Mouse (Mus musculus) embryonic facial prominence, embryonic 13.5 days (tissue): ENCODE measurements around the gene Gal3st4. TPM values are rescaled to one million over a fixed set of nuclear protein-coding genes. Genes with fewer than 3 reads are reported as not detected.

ENCODE experiments used
- polyA plus RNA-seq: library from polyadenylated mRNA; unstranded; fragments of >200 nt; fragmentation: Nextera tagmentation; extraction: Ambion mirVana; gene quantifications from 2 replicates; pipeline ENCODE4 v1.2.1, GENCODE M21; 2015

The Gal3st4 gene
- polyA plus RNA-seq, 1 experiment from 2014 or later: 3.7 TPM

Other genes starting within 250 kb of the Gal3st4 start
- gene Smok3c, start 219.6 kb downstream of the Gal3st4 start, polyA plus RNA-seq: not detected in 2 replicates
- 21.6 and 23.3 TPM in 2 replicates for gene Zkscan1, start 187.8 kb downstream of the Gal3st4 start, polyA plus RNA-seq
- gene Zscan21, start 155.9 kb downstream of the Gal3st4 start, polyA plus RNA-seq: 70.7 and 71.3 TPM in 2 replicates
- 24.0 and 24.4 TPM in 2 replicates for gene Zfp113, start 117.1 kb downstream of the Gal3st4 start, polyA plus RNA-seq
- gene Cops6, start 111.8 kb downstream of the Gal3st4 start, polyA plus RNA-seq: 308 and 342 TPM in 2 replicates
- gene Ap4m1, start 100.8 kb downstream of the Gal3st4 start, polyA plus RNA-seq: 35.7 and 37.5 TPM in 2 replicates
- 191 and 201 TPM in 2 replicates for gene Mcm7, start 100.4 kb downstream of the Gal3st4 start, polyA plus RNA-seq
- 94.2 and 101 TPM in 2 replicates for gene Taf6, start 85.4 kb downstream of the Gal3st4 start, polyA plus RNA-seq
- 67.5 and 69.8 TPM in 2 replicates for gene Cnpy4, start 85.4 kb downstream of the Gal3st4 start, polyA plus RNA-seq
- gene Mblac1, start 78.5 kb downstream of the Gal3st4 start, polyA plus RNA-seq: 9.0 and 9.3 TPM in 2 replicates
- not detected in 2 replicates for gene Nxpe5, start 46.9 kb downstream of the Gal3st4 start, polyA plus RNA-seq
- 61.2 and 63.5 TPM in 2 replicates for gene Lamtor4, start 17.4 kb downstream of the Gal3st4 start, polyA plus RNA-seq
- 5.8 and 9.0 TPM in 2 replicates for gene BC037034, start 8.8 kb downstream of the Gal3st4 start, polyA plus RNA-seq
- 0.23 and 0.24 TPM in 2 replicates for gene Gm43720, start 7.1 kb upstream of the Gal3st4 start, polyA plus RNA-seq
- 47.6 and 49.1 TPM in 2 replicates for gene Gpc2, start 7.2 kb upstream of the Gal3st4 start, polyA plus RNA-seq
- gene Stag3, start 7.4 kb upstream of the Gal3st4 start, polyA plus RNA-seq: 6.2 and 6.9 TPM in 2 replicates
- gene Pvrig, start 69.1 kb upstream of the Gal3st4 start, polyA plus RNA-seq: not detected in 2 replicates
- gene Zfp157, start 168.6 kb upstream of the Gal3st4 start, polyA plus RNA-seq: 56.7 and 64.1 TPM in 2 replicates